Mouse (Mus musculus): ENCODE measurements around the gene Npas1.

- TF ChIP-seq CTCF (IDR thresholded peaks at IDR 0.05; ENCODE audit: borderline replicate concordance, control insufficient read depth, extremely low read depth, insufficient read depth, low read length, poor library complexity) (no peak), POLR2A (IDR thresholded peaks at IDR 0.05; ENCODE audit: control insufficient read depth, extremely low read depth, insufficient read depth, low read length, poor library complexity) (no peak)
Observed at GRCm38 (mm10) chr7:16501571-16501970, 24.0 kb upstream of the Npas1 start.
